Mouse (Mus musculus): ENCODE data around the gene Rcc2.
A peak's percentile ranks its signal among the peaks of the same experiment; 100 is the strongest.

Gene Rcc2

DNA sequence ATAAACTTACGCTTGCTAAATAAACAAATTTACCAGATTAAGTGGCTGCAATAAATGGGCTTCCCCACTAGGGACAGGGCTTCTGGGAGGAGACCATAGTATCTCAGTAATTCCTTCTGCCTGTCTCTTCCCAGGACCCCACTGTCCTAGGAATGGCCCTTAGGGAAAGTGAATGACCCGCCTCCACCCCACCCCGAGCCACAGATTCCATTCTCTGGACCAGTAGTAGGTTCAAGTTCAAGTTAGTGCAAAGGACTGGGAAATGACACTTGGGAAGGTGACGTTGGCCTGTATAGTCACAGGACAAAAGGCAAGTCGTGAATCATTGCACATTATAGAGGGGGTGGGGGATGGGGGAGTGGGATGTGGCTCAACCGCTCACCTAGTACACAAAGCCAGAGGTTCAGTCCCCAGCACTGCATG, 15.4 kb upstream of the Rcc2 start:
- DNase-seq (ENCODE audit: low read depth, low spot score): no peak

DNA sequence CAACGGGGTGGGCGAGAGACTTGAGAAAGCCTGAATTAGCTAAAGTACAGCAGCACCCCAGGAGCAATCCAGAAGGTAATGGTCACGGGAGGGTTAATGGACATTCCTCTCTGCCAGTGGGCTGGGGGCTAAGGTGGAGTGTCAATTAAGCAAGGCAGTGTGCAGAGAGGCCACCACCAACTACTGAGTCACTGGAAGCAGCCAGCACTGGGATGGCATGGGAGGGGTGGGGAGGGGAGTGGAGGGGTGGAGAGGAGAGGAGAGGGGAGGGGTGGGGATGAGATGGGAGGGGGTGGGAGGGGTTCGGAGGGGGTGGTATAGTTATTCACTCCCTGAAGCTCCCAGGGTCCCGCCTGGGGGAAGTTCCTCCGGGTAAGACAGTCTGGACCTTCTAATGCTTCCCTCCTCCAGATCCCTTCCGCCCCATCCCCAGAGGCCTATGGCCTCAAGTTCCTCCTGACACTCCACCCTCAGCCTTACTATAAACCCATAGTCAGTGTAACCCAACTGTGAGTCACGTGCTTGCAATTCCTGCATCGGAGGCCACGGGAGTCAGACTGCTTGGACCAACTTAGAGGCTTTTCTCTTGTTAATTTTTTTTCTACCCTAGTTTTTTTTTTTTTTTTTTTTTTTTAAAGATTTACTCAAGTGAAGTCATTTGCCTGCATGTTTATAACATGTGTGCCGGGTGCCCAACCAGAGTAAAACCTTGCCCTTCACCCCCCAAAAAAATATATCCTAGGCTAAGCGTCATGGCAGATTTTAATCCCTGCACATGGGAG, 12.1 kb upstream of the Rcc2 start:
- no peak for DNase-seq (ENCODE audit: low read depth, low spot score)

DNA sequence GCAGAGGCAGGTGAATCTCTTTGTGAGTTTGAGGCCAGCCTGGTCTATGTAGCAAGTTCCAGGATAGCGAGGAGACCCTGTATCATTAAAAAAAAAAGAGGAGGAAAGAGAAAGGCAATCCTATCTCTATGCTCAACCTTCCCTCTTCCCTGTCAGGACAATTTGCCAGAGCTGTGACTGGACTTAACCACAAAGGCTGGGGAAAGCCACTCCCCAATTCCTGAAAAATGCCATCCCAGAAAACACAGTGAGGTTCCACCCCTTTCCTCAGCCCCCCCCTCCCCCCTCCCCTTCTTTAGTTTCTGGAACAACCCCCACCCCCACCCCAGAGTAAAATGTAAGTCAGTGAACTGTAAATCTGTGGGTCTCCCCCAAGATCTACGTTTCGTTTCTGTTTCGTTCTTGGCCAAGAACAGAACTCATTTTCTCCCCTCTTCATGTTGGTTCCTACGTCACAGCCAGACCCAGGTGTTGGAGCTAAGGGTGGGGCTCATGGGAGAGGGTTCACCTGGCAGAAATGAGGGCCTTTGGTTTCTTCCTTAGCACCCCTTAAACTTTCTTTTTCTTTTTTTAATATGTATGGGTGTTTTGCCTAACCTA, 11.4 kb upstream of the Rcc2 start:
- DNase-seq (ENCODE audit: low read depth, low spot score): no peak

DNA sequence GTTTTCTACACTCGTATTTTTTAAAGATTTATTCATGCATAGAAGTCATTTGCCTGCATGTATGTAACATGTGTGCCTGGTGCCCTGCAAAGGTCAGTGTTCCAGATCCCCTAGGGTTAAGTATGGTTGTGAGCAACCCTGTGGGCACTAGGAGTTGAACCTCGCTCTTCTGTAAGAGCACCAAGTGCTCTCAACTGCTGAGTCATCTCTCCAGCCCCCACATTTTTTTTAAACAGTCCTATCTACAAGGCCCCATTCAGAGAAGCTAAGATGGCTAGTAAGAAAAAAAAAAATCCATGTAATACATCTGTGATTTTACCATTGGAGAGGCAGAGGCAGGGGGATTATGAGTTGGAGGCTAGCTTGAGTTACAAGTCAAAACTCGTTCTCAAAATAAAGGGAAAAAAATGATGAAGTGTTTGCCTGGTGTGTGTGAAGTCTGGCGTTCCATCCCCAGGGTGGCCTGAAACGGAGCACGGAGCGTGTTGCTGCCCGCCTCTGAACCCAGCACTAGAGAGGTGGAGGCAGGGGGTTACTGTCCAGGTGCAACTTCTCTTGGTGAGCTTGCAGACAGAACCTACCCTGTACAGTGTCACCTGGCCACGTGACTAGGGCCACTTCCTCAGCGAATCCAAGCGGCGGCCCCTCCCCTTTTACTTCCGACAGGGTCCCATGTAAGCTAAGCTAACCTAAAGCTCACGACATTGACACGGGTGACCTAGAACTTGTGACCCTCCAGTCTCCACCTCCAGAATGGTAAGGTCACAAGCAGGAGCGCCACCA, 10.3 kb upstream of the Rcc2 start:
- no peak for DNase-seq (ENCODE audit: low read depth, low spot score)

DNA sequence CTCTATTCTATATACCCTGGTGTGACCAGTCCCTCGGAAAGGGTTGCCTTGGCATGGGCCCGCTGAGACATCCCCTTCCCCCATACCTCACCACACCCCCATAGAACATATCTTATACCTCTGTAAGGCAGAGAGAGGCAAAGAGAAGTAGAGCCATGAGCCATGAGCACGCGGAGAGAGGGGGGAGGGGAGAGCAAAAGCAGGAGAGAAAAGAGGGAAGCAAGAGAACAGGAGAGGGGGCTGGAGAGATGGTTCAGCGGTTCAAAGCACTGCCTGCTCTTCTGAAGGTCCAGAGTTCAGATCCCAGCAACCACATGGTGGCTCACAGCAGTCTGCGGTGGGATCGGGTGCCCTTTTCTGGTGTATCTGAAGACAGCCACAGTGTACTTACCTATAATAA, 8.9 kb upstream of the Rcc2 start:
- DNase-seq (ENCODE audit: low read depth, low spot score): no peak

DNA sequence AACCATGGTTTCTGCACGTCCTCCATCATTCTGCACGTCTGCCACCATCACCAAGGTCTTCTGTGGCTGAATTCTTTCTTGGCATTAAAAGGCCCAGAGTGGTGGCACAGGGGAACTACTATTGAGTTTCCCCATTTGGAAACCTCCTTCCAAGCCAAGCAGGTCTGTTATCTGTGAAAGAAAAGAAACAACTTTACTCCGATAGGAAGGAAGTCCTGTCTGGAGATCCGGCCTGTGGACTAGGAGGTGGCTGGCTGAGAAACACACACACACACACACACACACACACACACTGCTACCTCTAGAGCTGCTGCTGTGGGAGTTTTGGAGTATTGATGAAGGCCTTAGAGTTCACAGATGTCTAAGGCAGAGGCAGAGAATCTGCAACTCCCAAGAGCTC, 6.8 kb upstream of the Rcc2 start:
- no peak for DNase-seq (ENCODE audit: low read depth, low spot score)

DNA sequence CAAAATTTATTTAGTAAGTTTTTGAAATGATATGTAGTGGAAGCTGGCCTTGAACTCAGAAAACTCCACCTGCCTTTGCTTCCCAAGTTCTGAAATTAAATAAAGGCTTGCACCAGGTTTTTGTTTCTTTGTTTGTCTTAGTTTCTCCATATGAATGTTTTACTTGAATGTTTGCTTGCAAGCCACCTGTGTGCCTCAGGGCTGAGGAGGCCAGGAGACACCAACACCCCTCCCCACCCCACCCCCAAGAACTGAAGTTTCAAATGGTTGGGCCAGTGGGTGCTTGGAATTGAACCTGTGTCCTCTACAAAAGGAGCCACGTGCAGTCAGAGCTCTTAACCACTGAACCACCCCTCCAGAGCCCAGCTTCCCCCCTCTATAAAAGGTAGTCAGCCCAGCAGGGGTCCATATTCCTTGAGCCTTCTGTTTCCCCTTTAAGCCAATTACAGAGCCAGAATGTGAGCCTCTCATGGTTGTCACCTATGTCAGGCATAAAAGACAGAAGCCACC, 5.7 kb upstream of the Rcc2 start:
- no peak for DNase-seq (ENCODE audit: low read depth, low spot score)

DNA sequence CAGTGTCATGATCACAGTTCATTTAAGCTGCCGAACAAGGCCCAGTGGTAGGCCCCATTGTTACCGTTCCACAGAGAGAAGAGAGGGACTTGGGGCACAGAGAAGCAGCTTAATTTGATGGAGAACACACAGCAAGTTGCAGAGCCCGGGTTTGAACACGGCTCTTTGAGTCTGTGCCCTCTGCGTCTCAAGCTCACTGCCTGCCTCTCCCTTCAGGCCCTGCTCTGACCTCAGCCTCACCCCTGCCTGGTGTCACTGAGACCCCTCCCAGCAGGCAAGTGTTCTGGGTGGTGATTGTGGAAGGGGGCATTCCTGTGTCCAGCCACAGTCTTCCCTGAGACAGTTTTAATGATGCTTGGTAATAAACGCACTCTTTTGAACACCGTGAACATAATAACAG, 5.2 kb upstream of the Rcc2 start:
- DNase-seq (ENCODE audit: low read depth, low spot score): no peak

DNA sequence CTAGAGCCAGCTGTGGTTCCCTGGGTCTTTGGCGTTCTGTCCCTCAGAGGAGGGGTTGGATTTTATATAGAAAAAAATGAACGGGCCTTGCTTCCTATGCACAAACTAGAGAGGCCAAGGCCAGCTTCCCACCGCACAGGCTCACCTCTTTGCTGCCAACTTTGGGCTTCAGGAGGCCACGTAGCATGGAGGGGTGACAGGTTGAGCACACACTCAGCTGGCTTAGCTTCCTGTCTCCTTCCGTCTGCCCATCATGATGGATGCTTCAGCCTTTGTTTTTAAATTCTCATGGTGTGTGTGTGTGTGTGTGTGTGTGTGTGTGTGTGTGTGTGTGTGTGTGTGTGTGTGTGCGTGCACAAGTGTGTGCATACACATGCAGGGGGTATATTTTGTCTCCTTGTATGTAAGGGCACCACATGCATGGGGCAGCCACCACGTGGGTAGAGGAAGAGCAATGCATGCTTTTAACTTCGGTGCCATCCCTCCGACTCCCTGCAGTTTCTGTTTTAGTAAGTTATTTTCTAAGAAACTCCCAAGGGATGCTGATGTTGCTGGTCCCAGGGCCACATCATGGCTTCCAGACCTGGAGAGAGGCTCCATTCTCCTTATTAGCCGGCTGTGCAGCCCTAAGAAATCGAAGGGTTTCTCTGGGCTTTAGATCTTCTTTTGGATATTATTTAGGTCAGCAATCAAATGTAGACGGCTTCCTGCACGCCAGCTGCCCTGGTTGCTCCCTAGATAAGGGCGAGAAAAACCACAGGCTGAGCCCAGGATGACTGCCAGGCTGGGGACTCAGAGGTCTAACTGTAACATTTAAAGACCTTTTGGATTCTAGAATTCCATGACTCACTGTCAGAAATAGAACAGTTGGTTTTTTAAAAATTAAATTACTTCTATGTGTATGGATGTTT, 4.4 kb upstream of the Rcc2 start:
- DNase-seq (ENCODE audit: low read depth, low spot score): no peak

DNA sequence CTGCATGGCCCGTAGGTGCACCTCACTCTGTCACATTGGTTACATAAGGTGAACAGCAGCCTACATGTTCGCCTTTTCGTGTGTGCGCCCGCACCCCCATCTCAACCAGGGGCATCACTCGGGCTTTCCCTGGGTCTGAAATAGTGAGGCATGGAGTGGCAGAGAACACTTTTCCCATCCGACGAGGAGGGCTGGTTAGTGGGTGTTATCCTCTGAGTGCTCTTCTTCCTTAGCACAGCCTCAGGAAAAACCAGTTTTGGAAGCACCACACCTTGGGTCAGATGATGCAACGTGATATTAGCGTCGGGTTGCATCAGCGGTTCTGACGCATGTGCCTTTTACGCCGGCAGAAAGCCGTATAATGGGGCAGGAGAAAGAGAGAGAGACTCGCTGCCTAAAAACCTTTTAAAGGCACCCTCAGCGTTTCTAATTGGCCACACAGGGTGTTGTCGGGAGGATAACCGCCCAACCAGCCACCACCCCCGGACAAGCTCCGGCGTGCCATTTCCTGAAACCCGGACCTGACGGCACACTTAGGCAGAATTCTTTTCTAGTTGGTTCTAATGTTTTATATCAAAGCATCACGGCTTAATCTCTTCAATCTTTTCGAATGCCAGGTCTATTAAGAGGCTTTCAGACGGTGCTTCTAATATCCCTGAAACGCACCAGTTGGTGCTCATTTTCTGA, 757 bp upstream of the Rcc2 start:
- DNase-seq (ENCODE audit: low read depth, low spot score): peak; percentile 76

DNA sequence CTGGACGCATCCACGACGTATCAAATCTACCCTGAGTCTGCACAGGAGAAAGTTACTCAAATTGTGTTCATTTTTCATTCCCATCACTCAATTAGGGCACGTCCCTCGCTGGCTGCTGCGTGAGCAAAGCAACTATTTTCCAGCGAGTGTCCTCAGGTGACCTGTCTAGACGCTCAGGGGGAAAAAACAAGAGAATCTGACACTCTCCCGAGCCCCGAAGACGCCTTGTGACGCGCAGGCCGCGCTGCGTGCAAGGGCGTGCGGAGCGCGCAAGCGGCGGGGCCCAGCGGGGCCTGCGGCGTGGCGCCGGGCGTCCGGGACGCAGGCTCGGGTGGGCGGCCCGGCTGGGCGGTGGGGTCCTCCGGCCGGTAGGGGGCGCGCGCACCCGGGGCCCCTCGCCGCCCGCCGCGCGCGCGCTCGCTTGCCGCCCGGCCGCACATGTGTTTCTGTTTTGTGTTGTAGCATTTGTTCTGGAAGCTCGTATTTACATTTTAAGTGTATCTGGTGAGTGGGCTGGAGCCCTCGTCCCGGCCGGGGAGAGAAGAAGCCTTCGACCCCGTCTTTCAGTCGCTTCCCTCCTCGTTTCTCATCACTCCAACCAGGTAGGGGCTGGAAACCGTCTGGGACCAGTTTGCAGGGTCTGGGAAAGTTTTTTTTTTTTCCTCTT, 841 bp downstream of the Rcc2 start:
- DNase-seq (ENCODE audit: low read depth, low spot score): peak; percentile 67

DNA sequence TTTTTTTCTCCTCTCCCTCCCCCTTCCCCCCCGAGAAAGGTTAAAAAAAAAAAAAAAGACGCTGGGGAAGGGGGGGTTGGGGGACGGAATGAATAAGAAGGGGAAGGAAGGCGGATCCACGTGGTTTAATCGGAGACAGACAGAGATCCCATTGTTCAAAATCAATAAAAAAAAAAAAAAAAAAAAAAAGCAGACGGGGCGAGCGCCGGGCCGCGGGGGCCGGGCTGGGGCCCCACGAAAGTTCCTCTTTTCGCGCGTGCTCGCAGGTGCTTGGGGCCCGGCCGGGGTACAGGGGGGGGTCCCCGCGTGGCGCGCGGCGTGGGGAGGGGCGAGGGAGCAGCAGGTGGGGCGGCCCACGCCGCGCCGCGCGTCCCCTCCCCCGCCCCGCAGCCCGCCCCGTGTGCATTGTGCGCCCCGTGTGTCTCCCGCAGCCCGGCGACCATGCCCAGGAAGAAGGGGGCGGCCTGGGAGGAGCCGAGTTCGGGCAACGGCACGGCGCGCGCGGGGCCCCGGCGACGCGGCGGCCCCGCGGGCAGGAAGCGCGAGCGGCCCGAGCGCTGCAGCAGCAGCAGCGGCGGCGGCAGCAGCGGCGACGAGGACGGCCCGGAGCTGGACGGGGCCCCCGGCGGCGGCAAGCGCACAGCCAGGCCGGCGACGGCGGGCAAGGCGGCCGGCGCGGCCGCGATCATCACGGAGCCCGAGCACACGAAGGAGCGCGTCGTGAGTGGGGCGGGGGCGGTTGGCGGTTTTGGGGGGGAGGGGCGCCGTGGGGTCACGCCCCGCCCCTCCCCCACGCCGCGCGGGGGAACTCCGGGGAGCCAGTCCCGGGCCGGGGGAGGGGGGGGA, 1.6 kb downstream of the Rcc2 start:
- no peak for DNase-seq (ENCODE audit: low read depth, low spot score)

DNA sequence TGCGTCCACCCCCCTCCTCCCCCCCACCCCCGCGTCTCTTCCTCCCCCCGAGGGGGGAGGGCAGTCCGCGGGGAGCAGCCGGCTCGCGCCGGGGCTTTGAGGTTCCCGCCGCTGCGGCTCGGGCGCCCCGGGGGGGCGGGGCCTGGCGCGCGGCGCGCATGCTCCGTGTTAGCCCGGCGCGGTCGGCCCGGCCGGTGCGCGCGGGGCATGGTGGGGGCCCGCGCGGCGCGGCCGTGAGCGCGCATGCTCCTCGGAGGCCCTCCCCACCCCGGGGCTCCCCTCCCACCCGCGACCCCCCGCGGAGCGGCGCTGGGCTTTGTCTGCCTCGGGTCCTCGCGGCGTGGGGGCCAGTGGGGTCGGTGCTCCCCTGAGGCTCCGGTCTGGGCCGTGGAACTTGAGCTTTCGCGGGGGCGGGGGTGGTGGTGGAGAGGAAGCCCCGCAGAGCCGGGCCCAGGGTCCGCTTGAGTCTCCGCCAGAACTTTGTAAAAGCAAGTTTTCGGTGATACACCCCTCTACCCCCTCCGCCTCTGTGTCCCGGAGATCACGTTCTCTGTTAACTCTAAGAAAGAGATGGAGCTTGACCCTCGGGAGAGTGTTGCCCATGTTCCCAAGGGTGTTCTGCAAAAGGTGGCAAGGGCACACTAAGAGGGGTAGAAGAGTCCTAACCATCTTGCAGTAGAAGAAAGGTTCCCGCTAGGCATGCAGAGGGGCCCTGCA, 2.4 kb downstream of the Rcc2 start:
- DNase-seq (ENCODE audit: low read depth, low spot score): peak; percentile 72

DNA sequence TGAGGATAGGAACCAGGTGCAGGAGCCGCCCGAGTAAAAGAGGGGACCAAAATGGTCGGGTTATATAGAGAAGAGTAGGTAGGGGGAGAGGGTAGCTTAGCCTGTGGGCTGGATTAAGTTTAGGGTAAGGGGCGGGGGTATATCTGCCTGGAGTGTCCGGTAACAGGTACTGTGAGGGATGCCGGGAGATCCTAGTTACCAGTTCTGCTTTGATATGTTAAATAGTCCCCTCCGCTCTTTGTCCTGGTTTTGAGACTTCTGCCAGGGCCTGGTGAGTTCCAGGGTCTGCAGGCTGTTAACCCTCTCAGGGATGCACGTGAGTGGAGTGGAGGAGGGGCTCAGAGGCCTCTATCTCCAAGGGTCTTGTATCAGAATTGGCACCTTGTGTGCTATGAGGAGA, 3.3 kb downstream of the Rcc2 start:
- no peak for DNase-seq (ENCODE audit: low read depth, low spot score)

DNA sequence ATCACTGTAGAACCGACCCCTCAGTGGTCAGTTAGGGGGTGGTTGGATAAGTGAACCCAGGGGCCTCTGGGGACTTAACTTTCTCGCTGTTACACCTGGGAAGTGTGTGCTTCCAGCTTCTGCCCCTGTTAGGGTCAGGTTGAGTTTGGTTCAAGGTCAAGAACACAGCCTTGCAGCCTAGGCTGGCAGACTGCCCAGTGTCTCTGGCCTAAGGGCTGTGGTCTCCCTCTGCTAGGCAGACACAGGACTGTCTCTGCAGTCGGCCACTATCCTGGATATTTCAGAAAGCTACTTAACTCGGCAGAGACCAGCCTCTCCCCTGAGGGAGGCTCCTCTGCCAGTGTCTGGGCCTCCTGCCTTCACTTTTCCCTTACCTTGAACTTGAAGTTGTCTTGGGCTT, 3.8 kb downstream of the Rcc2 start:
- DNase-seq (ENCODE audit: low read depth, low spot score): no peak

DNA sequence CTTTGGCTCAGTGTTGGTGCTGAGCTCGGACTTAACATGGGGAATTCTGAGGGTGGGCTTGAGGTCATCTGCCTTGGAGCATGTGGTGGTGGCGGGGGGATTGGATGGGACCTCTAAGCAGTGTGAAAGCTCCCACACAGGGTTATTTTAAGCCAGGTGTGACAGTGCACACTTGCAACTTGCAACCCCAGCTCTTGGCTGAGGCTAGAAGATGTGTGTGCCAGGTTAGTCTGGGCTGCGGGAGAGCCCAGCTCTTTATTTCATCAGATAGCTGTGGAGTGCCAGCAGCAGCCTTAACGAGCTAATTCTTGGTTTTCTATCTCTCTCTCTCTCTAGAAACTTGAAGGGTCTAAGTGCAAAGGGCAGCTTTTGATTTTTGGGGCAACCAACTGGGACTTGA, 7.3 kb downstream of the Rcc2 start:
- no peak for DNase-seq (ENCODE audit: low read depth, low spot score)

DNA sequence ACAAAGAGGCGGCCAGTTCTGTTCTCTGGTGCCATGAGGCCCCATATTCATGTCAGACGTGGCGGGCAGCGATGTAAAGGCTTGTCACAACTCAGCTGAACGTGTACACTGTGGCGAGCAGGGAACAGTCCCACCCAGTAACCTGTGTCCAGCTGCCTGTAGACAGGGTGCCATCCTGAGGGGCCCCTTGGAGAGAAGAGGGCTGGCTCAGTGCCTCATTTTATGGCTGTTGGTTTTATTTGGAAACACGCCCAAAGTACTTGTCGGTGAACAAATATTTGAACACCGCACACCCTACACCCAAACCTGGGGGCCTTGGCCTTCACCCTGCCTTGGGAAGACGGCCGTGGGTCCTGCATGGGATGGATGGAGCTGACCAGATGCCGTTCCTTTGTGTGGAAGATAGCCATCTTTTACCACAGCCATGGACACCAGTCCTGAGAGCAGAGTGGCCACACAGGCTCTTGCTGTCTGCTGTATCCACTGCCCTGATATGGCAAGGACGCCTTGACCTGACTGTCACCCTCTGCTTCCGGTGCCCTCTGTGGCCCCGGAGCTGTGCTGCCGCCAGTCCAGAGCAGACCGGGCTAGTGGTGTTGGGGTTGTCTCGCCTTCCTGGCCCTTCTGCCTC, 8.1 kb downstream of the Rcc2 start:
- no peak for DNase-seq (ENCODE audit: low read depth, low spot score)

DNA sequence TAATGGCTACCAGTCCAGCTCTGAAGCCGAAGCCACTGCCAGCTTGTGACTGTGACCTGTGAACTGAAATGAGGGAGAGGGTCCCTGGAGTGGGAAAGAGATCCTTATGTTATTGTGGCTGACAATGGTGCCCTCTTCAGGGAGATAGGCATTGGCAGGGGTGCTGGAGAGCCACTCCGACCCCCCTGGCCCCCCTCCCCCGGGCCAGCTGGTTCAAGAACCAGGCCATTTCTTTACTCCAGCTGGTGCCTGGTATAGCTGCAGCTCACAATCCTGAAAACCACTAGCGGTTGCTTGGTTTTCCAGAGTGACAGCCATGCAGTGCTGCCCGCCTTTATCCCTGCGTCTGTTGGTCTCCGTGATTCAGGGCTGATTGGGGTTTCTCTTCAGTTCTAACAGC, 8.8 kb downstream of the Rcc2 start:
- no peak for DNase-seq (ENCODE audit: low read depth, low spot score)

Data from c-Kit-negative CD71-positive TER-119-positive erythroid progenitor cells, embryonic 14.5 days (primary cell).